Mouse (Mus musculus) hindlimb bud, embryonic 11.5 days (tissue): Measurements from ENCODE around the gene Cwh43.

Experiments
- DNase-seq: peaks from one replicate; pipeline ENCODE4 v3.0.0-alpha.2; 2012; ENCODE audit warnings: low read depth, low spot score; ENCODE audit errors: extremely low spot score

Cwh43 gene

DNA sequence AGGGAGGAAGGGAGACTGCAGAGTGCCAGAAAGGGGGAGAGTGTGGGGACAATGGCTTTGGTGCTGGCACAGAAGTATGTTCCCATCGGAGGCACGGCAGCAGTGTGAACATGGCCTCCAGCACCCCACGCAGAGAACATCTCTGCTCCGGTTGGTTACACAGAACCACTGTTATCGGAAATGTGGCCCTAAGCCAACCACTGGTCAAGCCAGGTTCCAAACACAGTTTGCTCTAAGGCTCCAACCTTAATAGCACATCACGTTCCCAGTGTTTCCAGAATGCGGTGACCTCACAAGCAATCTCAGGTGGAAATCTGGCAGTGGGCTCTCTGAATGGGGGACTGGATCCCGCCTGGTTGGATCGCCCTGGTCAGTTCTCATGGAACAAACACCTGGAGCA lies 12.8 kb upstream of the Cwh43 start:
- no peak for DNase-seq

DNA sequence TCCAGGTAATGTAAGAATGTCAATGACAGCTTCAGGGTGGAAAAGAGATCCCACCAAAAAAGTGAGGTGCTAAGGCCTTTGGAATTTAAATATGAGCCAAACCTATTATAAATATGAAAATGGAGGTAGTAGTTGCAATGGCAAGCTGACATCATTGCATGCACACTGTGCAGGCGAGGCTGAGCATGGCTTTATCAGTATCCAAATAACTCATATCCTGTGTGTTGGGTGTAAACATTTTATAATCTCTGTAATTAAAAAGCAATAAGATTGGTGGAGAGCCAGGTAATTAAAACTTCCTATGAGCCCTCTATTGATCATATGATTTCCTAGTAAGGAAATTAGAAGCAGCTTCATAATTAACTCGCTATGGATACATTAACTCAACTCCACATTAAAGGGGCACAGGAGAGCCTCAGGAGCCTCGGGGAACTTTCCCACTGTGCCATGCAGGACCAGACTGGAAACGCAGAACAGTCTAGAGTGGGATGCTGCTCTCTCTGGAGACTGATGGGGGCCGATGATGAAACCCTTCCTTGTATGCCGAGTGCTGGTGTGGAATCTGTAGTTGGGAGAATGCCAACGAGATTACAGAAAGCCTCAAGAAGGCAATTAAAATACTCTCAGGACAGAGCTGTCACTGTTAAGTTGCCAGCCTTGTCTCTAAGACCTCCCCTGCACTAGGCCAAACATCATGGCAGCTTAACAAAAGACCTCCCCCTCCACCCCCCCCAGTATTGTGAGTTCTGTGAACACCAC lies 5.9 kb upstream of the Cwh43 start:
- DNase-seq: no peak

DNA sequence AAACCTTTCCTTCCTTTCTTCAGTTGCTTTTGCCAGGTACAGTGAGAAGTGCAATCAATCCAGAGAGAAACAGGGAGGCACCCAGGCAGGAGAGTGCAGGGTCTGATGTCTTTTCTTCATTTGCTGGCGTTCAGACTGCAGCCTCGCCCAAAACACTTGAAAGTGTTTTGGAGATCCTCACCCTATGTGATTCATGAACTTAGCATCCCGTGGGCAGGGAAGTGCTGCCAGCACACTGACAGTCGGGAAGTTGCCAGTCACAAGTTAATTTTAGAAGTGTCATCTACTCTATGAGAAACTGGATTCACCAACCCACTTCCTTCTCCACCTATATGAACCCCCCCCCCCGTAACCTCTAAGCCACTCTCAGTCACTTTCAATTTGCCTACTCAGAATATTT lies 4.5 kb upstream of the Cwh43 start:
- no peak for DNase-seq

DNA sequence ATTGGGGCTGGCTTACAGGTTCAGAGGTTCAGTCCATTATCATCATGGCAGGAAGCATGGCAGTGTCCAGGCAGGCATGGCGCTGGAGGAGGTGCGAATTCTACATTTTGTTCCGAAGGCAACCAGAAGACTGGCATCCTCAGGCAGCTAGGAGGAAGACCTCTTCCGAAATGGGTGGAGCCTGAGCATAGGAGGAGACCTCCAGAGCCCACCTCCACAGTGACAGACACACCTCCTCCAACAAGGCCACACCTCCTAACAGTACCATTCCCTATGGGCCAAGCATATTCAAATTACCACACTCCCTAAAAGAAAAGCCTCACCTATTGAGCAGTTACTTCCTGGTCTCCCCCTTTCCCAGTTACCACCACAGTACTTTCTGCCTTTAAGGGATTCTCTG lies 3.0 kb upstream of the Cwh43 start:
- DNase-seq: no peak

DNA sequence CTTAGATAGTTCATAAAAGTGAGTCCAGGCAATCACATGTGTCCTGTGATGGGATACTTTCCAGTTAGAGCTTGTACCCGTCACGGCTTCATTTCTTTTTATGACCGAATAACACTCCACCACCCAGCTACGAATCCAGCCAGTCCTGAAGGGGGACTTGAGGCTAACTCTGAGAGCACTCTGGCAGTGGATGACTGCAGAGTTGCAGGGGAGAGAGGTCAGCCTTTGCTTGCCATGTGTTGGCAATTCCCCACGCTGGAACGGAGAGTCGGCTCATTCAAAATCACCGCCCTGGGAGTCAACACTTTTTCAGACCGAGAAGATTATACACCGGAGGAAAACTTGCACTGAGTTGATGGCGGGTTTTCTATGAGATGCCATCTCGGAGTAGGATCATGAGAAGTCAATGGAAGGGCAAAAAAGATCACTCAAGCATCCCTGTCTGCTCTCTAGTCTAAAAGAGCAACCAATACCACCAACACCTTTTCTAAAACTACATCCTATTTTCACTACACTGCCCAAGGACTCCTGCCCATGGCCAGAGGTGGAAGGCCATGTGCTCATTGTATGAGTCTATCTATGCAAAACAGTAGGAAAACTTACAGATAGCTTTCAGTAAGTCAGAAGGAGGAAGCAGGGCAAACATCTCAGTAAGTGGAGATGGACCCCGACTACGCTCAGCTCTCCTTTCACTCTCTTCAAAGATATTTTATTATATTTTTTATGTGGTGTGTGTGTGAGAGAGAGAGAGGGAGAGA lies 2.4 kb upstream of the Cwh43 start:
- no peak for DNase-seq

DNA sequence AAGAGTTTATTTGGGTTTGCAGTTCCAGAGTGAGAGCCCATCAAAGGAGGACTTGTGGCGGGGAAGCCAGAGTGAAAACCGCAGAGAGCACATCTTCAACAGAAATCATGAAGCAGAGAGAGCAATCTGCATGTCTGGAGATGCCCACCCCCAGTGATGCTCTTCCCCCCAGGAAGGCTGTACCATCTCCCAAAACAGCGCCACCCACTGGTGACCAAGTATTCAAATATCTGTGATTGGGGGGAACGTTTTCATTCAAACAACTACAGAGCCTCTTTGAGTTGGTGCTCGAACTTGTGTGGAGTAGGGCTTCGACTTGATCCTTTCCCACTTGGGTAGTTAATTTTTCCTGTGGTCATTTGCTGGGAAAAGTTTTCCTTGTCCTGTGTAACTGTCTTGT lies 1.1 kb upstream of the Cwh43 start:
- no peak for DNase-seq

- no peak for DNase-seq
These were observed 986 bp downstream of the Cwh43 start for GRCm38 (mm10) chr5:73406861-73407260.

DNA sequence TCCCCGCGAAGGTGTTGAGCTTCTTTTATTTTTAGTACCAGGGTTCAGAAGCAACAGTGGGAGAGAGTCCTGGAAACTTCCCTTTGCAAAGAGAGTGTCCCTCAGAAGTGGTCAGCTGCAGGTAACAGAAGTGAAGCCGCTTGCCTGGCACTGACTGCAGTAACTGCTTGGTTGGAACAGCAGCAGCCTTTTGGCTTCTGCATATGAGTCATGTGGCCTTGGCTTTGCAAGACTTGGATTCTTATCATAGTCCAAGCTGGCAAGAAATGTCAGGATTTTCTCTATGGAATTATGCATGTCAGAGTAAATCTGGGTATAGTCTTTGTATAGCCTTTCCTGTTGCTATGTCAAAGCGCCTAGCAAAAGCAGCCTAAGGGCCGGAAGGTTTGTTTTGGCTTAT lies 4.1 kb downstream of the Cwh43 start:
- no peak for DNase-seq

- no peak for DNase-seq
These were observed 5.9 kb downstream of the Cwh43 start for GRCm38 (mm10) chr5:73411771-73412170.

DNA sequence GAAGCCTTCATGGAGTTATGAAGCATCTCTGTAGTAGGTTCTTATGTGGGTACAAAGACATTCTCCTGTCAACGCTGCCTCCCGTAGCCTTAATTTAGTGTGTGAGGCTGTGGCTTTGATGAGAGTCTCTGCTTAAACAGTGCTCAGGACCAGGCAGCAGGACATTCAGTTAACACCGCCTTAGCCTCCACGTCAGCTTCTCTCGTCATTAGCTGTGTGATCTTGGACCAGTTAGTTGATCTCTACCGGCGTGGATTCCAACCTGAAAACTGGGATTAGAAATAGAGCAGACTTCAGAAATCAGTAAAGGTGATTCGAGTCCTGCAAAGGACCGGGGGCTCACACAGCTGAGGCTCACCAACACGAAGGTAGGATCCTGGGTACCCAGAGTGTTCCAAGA lies 8.3 kb downstream of the Cwh43 start:
- no peak for DNase-seq

- no peak for DNase-seq
These were observed 13.3 kb downstream of the Cwh43 start for GRCm38 (mm10) chr5:73419045-73419695.

DNA sequence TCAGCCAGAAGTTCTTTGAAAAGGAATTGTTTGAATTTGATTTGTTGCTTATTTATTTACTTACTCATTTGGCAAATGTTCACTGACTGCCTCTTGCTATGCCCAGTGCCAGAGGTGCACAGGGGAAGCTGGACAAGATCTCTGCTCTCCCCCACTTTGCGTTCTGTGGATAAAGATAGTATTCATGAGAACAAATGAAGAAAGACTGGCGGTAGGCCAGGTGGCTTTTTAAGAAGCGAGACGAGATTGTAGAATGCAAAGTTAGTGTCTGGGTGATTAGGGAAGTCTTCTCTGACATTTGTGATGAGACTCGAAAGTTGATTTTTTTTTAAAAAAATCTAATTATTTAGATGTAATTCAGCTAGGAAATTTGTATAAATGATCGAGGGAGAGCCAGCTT lies 20.9 kb downstream of the Cwh43 start:
- no peak for DNase-seq

DNA sequence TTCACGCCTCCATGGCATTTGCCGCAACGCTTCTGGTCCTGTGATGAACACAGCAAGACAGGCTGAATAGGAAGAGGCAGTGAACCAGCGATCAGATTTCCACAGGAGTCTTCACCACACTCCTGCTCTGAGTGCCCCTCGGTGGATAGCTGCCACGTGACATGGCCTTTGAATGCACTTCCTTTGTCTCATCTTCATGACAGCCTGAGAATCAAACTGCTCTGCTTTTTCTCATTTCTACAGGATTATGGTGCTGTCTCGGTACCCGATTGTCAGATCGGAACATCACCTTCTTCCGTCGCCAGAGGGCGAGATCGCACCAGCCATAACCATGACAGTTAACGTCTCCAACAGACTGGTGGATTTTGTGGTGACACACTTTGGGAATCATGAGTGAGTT lies 25.7 kb downstream of the Cwh43 start:
- no peak for DNase-seq

- no peak for DNase-seq
These were observed 26.9 kb downstream of the Cwh43 start for GRCm38 (mm10) chr5:73432805-73433204.

GRCm38 (mm10) chr5:73434764-73435163 lies 28.9 kb downstream of the Cwh43 start:
- DNase-seq: no peak

- no peak for DNase-seq
These were observed 36.3 kb downstream of the Cwh43 start for GRCm38 (mm10) chr5:73442176-73442575.

DNA sequence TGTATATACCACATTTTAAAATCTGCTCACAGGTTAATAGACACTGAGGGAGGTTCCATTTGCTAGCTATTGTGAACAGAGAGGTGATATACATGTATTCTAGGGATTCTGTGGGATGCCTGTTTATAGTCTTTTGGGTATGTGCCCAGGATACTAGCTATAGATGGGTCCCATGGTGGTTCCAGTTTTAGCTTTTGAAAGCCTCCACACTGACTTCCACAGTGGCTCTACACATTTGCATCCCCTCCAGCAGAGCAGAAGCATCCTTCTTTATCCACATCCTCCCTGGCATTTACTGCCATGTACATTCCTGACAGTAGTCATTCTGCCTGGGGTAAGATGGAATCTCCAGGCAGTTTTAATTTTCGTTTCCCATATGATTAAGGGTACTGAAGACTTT lies 44.4 kb downstream of the Cwh43 start:
- no peak for DNase-seq

DNA sequence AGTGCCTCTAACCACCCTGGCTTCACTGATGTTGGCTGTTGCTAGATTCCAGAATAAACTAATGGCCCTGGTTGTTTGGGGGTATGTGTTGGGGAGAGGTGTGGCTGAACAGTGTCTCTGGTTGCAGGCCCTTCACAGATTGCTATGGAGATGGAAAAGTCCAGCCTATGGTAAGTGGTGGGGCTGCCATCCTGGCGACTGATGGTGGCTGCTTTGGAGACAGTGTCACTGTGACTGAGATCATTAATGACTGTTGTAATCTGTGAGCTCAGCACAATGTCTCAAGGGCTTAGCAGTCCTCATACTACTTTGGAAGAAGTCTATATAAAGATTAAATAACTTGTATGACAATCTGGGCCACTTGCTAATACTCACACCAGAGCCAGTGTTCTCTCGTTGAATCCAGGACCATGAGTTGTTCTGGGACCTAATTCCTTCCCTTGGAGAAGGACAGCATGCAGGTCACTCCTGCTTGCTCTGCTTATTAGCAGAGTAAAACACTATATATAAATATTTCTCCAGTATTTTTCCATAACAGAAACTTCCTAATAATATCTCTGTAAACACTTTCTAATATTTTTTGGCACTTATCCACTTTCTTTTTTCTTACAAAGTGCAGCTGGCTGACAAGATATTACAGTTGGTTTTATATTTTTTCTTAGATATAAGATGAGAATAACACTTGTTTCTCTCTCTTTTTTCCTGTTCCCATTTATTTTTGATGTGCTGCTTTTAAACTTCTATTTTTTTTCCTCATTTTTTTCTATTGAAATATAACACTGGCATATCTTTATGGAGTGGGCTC lies 48.8 kb downstream of the Cwh43 start:
- DNase-seq: no peak

DNA sequence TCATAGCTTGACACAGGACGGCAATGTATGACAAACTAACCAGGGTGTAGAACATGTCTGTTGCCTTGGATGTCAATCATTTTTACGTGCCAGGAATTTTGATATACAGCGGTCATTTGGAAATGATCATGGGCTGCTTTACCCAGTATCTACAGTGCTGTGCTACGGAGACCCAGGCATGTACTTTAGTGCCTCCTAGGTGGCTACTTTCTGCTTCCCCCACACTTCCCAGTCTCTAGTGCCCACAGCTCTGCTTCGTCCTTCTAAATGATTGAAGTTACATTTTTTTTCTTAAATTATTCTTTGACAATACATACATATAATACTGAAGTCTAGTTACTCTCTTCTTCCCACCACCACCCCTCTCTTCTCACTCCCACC lies 49.4 kb downstream of the Cwh43 start:
- DNase-seq: no peak

- DNase-seq: no peak
These were observed 62.9 kb downstream of the Cwh43 start for GRCm38 (mm10) chr5:73468462-73469433.
